Mouse (Mus musculus) CH12.LX (cell line): ENCODE data around the gene Gapdhs.

Source experiments
- CTCF ChIP-seq, 2 experiments: IDR thresholded peaks in 1 of 2; conservative IDR thresholded peaks in 1 of 2; 2 replicates each; pipeline ENCODE4 v1.5.1; 2011 to 2012; ENCODE audit warnings: low read depth in 2 of 2, low read length in 2 of 2, improper control_type of control experiment in 1 of 2, inconsistent platforms in 1 of 2, mild to moderate bottlenecking in 1 of 2, moderate library complexity in 1 of 2
- MXI1 ChIP-seq: IDR thresholded peaks from 2 replicates; pipeline ENCODE4 v1.6.1; 2011; ENCODE audit warnings: mild to moderate bottlenecking, low read depth, low read length, improper control_type of control experiment
- POLR2A ChIP-seq: IDR thresholded peaks from 2 replicates; pipeline ENCODE4 v1.6.1; 2011; ENCODE audit warnings: low read depth, mild to moderate bottlenecking, improper control_type of control experiment, low read length
- TBP ChIP-seq: conservative IDR thresholded peaks from 2 replicates; pipeline ENCODE4 v1.6.1; 2011; ENCODE audit warnings: low read depth, low read length, improper control_type of control experiment
- USF1 ChIP-seq: IDR thresholded peaks from 2 replicates; pipeline ENCODE4 v1.6.1; 2014; ENCODE audit warnings: low read depth, mild to moderate bottlenecking, inconsistent platforms, low read length, improper control_type of control experiment
- ZMIZ1 ChIP-seq: IDR thresholded peaks from 2 replicates; pipeline ENCODE4 v1.6.1; 2012; ENCODE audit warnings: low read depth, mild to moderate bottlenecking, inconsistent platforms, low read length, improper control_type of control experiment

DNA sequence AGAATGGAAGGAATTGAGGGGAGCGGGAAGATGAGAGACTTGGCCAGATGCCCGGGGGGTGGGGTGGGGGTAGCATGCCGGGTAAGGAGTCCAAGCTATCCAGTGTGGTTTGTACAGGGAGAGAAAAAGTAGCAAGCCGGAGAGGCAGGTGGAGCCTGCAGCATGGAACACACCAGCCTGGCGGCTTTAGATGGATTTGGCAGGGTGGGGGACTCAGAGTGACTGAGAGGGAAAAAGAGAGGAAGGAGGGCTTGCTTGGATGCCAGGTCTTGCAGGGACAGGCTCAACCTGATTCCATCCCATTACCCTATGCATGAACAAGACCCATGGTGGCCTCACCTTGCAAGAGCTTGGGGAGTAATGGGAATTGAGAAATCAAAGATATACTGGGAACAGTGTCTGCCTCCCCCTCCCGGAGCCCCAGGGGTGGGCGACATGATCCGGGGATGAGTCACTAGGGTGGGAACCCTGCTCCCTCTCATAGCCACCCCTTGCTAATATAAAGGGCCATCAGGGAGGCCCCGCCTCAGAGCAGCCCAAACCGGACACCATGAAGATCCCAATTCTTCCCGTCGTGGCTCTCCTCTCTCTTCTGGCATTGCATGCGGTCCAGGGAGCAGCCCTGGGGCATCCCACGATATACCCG lies 44.0 kb upstream of the Gapdhs start, which contains the start of gene Krtdap:
- no peak for TF ChIP-seq MXI1
- no peak for TF ChIP-seq POLR2A
- no peak for TF ChIP-seq CTCF (conservative IDR thresholded peaks at IDR 0.05 in 1 of 2, IDR thresholded peaks at IDR 0.05 in 1 of 2; ENCODE audit: low read depth in 2 of 2, low read length in 2 of 2)
- no peak for TF ChIP-seq ZMIZ1
- no peak for TF ChIP-seq USF1
- TF ChIP-seq TBP = no peak
